Mouse (Mus musculus) stomach, embryonic 16.5 days (tissue): ENCODE measurements around the gene Tro. TPM values are rescaled to one million over a fixed set of nuclear protein-coding genes. Genes with fewer than 3 reads are reported as not detected.

Source experiments
- ATAC-seq: fragments of 200-750 bp; cut with Nextera tagmentation; 2 replicates; pipeline ENCODE4 v1.8.0; 2017; ENCODE audit warnings: moderate number of reproducible peaks, moderate TSS enrichment; ENCODE audit not compliant: insufficient read depth, low FRiP score
- H3K27ac ChIP-seq: fragments of 300-500 bp; sonication (generic); 2 replicates; pipeline ENCODE4 v1.5.1; 2014; ENCODE audit warnings: low read length
- H3K27me3 ChIP-seq: fragments of 300-500 bp; sonication (generic); 2 replicates; pipeline ENCODE4 v1.6.1; 2014; ENCODE audit warnings: low read length, control low read depth, mixed read lengths; ENCODE audit not compliant: control insufficient read depth, insufficient read depth
- H3K36me3 ChIP-seq: fragments of 300-500 bp; sonication (generic); 2 replicates; pipeline ENCODE4 v1.6.1; 2014; ENCODE audit warnings: low read length; ENCODE audit not compliant: control insufficient read depth, insufficient read depth
- H3K4me1 ChIP-seq: fragments of 300-500 bp; sonication (generic); 2 replicates; pipeline ENCODE4 v1.6.1; 2014; ENCODE audit warnings: low read length, control low read depth, mixed read lengths; ENCODE audit not compliant: control insufficient read depth, insufficient read depth
- H3K4me2 ChIP-seq: fragments of 300-500 bp; sonication (generic); 2 replicates; pipeline ENCODE4 v1.6.1; 2014; ENCODE audit warnings: low read depth, low read length, mixed read lengths
- H3K4me3 ChIP-seq: fragments of 300-500 bp; sonication (generic); replicated peaks from 2 replicates; pipeline ENCODE4 v1.5.1; 2014; ENCODE audit warnings: mild to moderate bottlenecking, low read length
- H3K9ac ChIP-seq: fragments of 300-500 bp; sonication (generic); 2 replicates; pipeline ENCODE4 v1.6.1; 2014; ENCODE audit warnings: low read length
- H3K9me3 ChIP-seq: fragments of 300-500 bp; sonication (generic); replicated peaks from 2 replicates; pipeline ENCODE4 v1.6.1; 2016; ENCODE audit warnings: low read length, control low read depth; ENCODE audit not compliant: control insufficient read depth
- WGBS: fragments of 180-500 bp; shearing (Covaris S2); extraction: QIAGEN DNeasy Blood & Tissue Kit; methylation state at CpG from one replicate; pipeline ENCODE4 v1.1.7; 2014; 5-methylcytosine and 5-hydroxymethylcytosine counted together
- polyA plus RNA-seq: library from polyadenylated mRNA; unstranded; fragments of >200 nt; fragmentation: Nextera tagmentation; extraction: Ambion mirVana; gene quantifications from 2 replicates; pipeline ENCODE4 v1.2.1, GENCODE M21; 2015

The Tro gene
- 17.3 and 21.1 TPM in 2 replicates for polyA plus RNA-seq

GRCm38 (mm10) chrX:150656908-150657796 lies at the start of gene Tro:
TSS of gene Tro (minus strand) at chrX:150657583.
- H3K36me3 ChIP-seq, result no peaks in the 10 kb centered on the region
- H3K27me3 ChIP-seq, result no peaks in the 10 kb centered on the region
- H3K9me3 ChIP-seq, result no peaks in the 10 kb centered on the region
- no peaks in the 10 kb centered on the region for H3K4me1 ChIP-seq
- peak within 1 kb of the TSS; percentile 69 for H3K9ac ChIP-seq
- ATAC-seq, result peak; percentile 84; the same call in 1 of the 2 replicates
- H3K27ac ChIP-seq, result no peak within 1 kb of the TSS; the same call in 1 of the 2 replicates
- 13% methylated on average over 37 of the region's 37 CpGs for WGBS
- H3K4me3 ChIP-seq, result peak within 1 kb of the TSS; percentile 54
- H3K4me2 ChIP-seq, result peak within 1 kb of the TSS; percentile 52

GRCm38 (mm10) chrX:150677505-150677904 lies 20.1 kb upstream of the Tro start:
- Histone ChIP-seq H3K4me2 (no peak overlapping the region), H3K27ac (no peak overlapping the region), H3K27me3 (no peaks in the 10 kb centered on the region), H3K4me3 (no peak overlapping the region), H3K36me3 (no peaks in the 10 kb centered on the region), H3K9ac (no peak overlapping the region), H3K9me3 (no peaks in the 10 kb centered on the region), H3K4me1 (no peaks in the 10 kb centered on the region)
- WGBS, result 46% methylated on average over 1 of the region's 1 CpGs
- no peak for ATAC-seq

- no peak for ATAC-seq
- WGBS, result 31% methylated on average over 4 of the region's 4 CpGs
- H3K36me3 ChIP-seq, result no peaks in the 10 kb centered on the region
Measured at GRCm38 (mm10) chrX:150662809-150663208, 5.4 kb upstream of the Tro start.

GRCm38 (mm10) chrX:150657797-150658118 lies 375 bp upstream of the Tro start:
- Histone ChIP-seq H3K27me3 (no peaks in the 10 kb centered on the region), H3K4me3 (no peak overlapping the region), H3K9ac (no peak overlapping the region), H3K4me1 (no peaks in the 10 kb centered on the region), H3K4me2 (peak overlapping the region; percentile 52), H3K36me3 (no peaks in the 10 kb centered on the region), H3K27ac (no peak overlapping the region), H3K9me3 (no peaks in the 10 kb centered on the region)
- WGBS, result 38% methylated on average over 3 of the region's 3 CpGs
- ATAC-seq, result no peak

More at GRCm38 (mm10) chrX:150662809-150663208, 5.4 kb upstream of the Tro start:
- Histone ChIP-seq H3K4me3 (no peak overlapping the region), H3K4me2 (no peak overlapping the region), H3K4me1 (no peaks in the 10 kb centered on the region), H3K9me3 (no peaks in the 10 kb centered on the region), H3K27ac (no peak overlapping the region), H3K27me3 (no peaks in the 10 kb centered on the region), H3K9ac (no peak overlapping the region)

DNA sequence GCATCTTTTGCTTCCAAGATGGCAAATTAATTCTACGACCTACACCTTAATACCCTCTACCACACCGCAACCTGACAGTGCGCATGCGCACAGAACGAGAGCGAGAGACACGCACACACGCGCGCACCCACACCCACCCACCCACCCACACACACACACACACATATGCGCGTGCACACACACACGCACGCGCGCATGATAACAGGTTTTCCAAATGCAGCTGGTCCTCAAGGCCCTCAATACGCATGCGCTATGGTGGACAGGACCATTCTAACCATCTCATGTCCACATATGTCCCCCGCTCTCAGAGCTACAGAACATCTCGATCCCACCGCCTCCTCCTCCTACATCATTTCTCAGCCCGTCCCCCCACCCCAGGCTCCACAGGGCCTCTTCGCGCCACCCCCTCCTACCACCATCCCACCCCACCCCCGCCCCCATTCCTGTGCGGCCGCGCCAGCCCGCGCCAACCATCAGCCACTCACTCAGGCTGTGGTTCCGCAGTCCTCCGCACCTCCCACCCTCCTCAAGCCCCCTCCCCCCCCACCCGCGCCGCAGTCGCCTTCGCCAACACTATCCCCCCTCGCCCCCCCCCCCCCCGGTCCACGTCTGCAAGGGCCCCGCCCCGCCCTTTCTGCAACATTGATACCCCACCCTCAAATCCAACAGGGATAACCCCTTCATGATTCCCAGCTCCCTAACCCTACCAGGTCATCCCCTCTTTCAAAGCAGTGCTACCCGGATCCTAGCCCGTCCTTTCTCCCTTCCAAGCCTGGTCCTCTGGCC lies 1.1 kb downstream of the Tro start:
- WGBS, result 32% methylated on average over 34 of the region's 44 CpGs
- peak; percentile 33; the same call in 1 of the 2 replicates for ATAC-seq
- H3K9me3 ChIP-seq, result no peaks in the 10 kb centered on the region
- no peaks in the 10 kb centered on the region for H3K27me3 ChIP-seq
- no peak overlapping the region for H3K27ac ChIP-seq
- peak overlapping the region; percentile 52 for H3K4me2 ChIP-seq
- no peaks in the 10 kb centered on the region for H3K4me1 ChIP-seq
- peak overlapping the region; percentile 54 for H3K4me3 ChIP-seq
- no peaks in the 10 kb centered on the region for H3K36me3 ChIP-seq
- H3K9ac ChIP-seq, result peak overlapping the region; percentile 69

GRCm38 (mm10) chrX:150636421-150636820 lies 21.0 kb downstream of the Tro start:
- H3K9ac ChIP-seq, result no peak overlapping the region
- no peaks in the 10 kb centered on the region for H3K27me3 ChIP-seq
- no peaks in the 10 kb centered on the region for H3K36me3 ChIP-seq
- H3K27ac ChIP-seq, result no peak overlapping the region
- no peak for ATAC-seq
- no peaks in the 10 kb centered on the region for H3K4me1 ChIP-seq
- no peaks in the 10 kb centered on the region for H3K9me3 ChIP-seq
- H3K4me2 ChIP-seq, result no peak overlapping the region
- no peak overlapping the region for H3K4me3 ChIP-seq
- 56% methylated on average over 1 of the region's 1 CpGs for WGBS

GRCm38 (mm10) chrX:150598882-150599281 lies 58.5 kb downstream of the Tro start:
- Histone ChIP-seq H3K27me3 (no peaks in the 10 kb centered on the region), H3K9ac (no peak overlapping the region), H3K4me1 (no peaks in the 10 kb centered on the region), H3K4me2 (no peak overlapping the region), H3K36me3 (no peaks in the 10 kb centered on the region), H3K9me3 (no peaks in the 10 kb centered on the region), H3K27ac (no peak overlapping the region), H3K4me3 (no peak overlapping the region)
- ATAC-seq, result no peak
- WGBS, result 71% methylated on average over 2 of the region's 2 CpGs
